Mouse (Mus musculus) layer of hippocampus, adult 9-11 months (tissue): ENCODE data around the gene Brinp2.

Experiments
- DNase-seq: peaks from one replicate; pipeline ENCODE4 v3.0.0; 2022

Gene Brinp2

DNA sequence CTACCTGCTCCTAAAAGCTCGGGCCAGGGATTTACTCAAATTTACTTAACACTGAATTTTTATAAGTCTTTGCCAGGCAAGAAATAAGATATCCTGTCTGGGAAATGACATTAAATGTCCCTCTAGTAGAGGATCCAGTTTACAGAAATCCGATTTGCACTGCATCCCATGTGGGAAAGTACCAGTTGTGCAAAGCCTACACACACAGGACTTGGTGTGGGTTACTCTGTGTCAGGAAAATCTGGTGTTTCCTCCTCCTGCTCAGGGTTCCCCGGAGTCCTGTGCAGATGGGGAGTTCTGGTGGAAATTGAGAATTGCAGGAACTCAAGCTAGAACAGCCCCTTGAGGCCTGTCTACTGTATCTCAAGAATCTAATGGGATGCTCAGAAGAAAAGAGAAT, 70.9 kb downstream of the Brinp2 start:
- DNase-seq, result no peak

DNA sequence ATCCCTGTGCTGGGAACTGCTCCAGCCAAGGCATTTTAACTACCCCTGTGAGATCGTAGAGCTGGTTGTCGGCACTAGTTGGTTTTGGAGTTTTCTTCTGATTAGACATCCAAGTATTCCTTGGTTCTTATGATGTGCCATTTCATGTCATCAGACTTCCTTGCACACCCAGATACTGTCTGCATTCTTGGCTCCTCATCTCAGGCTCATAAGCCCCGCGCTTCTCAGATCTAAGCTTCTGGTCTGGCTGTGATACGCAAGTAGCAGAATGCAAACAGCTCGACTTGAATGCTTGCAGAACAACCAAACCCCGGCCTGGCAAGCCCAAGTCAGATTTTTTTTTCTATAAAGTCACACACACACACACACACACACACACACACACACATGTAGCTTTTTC, 72.3 kb downstream of the Brinp2 start:
- DNase-seq, result no peak

DNA sequence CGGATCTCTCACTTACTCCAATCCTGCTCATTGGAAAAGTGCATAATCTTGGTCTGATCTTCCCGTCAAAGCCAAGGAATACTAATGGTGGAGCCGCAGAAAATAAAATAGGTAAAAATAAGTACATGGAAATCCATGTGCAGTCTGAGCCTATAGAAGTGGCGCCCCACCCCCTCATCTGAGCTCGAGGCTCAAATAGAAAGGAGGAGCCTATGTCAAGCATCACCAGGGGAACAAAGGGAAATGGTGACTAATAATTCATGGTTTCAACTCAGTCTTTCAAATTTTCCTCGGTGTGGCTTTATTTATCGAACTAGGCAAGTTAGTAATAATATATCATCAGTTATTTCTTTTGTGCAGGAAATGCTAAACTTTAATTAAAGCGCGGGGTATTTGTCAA, 84.1 kb downstream of the Brinp2 start:
- no peak for DNase-seq

GRCm38 (mm10) chr1:158267020-158267571, 89.0 kb downstream of the Brinp2 start:
- no peak for DNase-seq

GRCm38 (mm10) chr1:158266293-158267019, 89.7 kb downstream of the Brinp2 start:
- no peak for DNase-seq

DNA sequence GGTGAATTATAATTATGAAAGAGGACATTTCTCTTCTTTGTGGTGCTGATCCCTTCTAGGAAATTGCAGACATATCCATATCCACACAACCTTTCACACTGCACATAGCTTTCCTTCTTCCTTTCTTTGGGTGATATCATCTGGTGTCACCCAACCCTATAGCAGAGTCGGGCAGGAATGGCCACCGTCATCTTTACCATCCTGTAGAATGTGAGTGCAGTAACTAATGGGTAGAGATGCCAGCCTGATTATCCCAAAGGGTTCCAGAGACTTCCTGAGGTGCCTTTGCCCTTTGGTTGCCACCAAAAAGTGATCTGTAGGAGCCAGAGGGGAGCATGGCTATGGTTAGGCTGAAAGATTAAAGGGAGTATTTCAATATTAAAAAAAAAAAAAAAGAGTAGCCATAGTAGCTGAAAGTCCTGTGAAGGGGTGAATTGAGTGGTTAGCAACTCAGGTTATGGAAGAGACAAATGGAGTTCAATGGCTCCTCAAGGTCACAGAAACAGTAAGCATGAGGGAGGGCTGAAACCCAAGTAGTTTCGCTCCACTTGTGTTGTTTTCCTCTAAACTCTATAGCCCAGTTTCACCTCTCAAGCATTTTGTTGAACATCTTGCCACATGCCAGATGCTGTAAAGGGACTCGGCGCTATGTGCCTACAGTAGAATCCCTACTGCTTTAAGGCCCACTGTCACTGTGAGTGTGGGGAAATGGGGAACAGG, 96.5 kb downstream of the Brinp2 start:
- no peak for DNase-seq

GRCm38 (mm10) chr1:158258685-158259292, 97.3 kb downstream of the Brinp2 start:
- DNase-seq, result no peak

- DNase-seq, result peak; percentile 24
Measured at GRCm38 (mm10) chr1:158255912-158256680, 100.0 kb downstream of the Brinp2 start.

DNA sequence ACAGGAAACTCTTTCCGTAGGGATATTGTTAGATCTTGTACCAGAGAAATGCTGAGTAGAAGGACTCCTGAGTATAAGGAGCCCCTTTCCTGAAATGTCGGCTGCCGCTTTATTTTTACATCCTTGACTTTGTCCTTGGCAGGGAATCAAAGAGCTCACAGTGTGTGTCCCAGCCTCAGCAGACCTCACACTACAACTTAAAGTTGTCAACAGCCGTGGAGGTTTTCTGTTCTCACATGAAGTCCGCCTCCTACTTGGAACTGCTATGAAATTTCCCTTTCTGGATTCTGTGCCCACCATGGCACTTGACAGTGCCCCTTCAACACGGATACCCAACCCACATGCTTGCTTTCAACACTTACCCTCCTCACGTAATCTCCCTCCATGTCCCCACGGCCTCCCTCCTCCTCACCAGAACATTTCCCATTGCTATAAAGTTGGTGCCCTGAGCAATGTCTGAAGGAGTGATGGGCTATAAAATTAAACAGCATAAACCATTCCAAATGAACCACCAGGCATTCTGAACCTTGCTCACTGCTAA, 103.4 kb downstream of the Brinp2 start:
- no peak for DNase-seq

DNA sequence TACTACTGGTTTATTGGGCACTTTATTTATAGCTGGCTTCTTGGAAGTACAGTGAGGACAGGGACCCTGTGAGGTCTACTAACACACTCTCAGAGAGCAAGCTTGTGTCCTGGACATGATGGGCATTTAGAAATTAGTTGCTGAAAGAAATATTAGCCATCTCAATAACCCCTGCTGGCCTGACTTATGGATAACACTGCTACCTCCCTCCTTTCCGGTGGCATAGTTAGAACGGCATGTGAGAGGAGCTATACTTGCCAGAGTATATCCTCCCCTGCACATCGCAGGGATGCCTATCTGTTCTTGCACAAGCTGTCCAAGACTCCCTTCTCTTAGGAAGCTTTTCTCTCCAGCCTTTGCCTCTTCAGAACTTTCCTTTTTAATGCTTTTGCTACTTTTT, 107.9 kb downstream of the Brinp2 start:
- no peak for DNase-seq

GRCm38 (mm10) chr1:158246476-158247153, 109.5 kb downstream of the Brinp2 start:
- no peak for DNase-seq

- DNase-seq, result no peak
Measured at GRCm38 (mm10) chr1:158245486-158245885, 110.6 kb downstream of the Brinp2 start.

DNA sequence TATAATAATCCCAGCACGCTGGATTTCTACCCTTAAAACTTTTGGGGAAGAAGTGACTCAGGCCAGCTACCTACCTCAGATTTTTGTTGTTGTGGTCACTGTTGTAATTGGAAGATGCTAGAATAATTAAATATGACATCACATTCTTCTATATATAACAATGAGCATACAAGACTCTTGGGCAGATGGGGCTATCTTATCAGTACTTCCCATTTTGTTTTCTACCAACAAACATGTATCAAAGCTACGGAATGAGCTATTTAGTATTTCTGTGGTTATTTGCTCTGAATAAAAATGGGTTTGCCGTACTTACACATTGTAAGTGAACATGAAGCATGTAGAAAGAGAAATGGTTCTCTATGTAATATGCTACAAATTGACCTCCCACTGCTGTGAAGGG, 112.1 kb downstream of the Brinp2 start:
- no peak for DNase-seq

DNA sequence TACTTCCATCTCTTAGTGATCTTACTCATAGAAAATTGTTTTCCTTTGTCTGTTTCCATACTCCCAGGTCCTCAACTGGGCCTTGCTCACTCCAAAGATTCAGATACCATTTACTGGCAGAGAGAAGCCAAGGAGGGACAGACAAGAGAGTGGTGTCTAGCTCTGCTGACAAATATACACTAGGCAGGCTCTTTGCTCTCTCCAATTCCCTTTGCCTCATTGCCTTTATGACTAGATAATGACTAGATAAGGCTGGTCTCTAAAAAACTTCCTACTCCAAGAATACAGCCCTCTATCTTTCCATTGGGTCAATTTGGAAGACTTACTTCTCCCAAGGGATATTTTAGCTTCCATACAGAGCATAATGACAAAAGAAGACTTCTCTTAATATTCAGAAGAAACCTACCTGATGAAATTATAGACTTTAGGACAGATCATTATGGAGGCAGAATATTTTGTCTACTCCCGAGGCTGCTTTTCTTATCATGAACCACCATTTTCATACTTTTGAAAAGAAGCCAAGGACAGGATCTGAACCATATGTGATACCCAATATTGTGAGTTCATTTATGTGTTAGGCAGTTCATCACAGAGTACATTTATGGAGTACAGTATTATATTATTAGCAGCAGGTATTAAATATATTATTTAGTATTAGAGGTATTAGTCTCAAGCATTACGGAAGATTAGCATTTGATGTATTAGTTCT, 114.1 kb downstream of the Brinp2 start:
- DNase-seq, result no peak

- DNase-seq, result no peak
Measured at GRCm38 (mm10) chr1:158239841-158240240, 116.3 kb downstream of the Brinp2 start.

GRCm38 (mm10) chr1:158238722-158239121, 117.4 kb downstream of the Brinp2 start:
- DNase-seq, result no peak

DNA sequence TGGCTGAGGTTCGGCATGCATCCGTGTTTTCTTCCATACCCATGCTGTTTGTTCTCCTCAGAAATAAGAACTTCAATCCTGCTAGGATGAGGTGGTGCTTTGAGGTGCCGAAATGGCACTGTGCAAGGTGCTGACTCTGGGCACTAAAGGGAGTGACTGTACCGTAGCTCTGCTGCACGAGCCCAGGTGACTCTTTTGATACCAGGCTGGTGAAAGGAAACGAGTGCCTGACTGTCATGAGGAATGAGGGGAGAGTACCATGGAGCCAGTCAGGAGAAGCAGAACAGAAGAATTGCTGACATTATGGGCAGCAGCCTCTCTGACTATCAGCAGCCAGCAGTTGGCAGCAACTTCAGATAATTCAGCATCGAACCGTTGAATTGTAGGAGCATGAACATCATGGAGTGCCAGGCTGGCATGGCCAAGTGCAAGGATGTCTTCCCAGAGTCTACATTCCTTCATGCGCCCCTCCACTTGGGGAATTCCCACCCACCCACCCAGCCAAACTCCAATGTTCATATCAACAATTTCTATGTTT, 127.4 kb downstream of the Brinp2 start:
- no peak for DNase-seq

GRCm38 (mm10) chr1:158227239-158227638, 128.9 kb downstream of the Brinp2 start:
- no peak for DNase-seq

- no peak for DNase-seq
Measured at GRCm38 (mm10) chr1:158226689-158227088, 129.4 kb downstream of the Brinp2 start.

DNA sequence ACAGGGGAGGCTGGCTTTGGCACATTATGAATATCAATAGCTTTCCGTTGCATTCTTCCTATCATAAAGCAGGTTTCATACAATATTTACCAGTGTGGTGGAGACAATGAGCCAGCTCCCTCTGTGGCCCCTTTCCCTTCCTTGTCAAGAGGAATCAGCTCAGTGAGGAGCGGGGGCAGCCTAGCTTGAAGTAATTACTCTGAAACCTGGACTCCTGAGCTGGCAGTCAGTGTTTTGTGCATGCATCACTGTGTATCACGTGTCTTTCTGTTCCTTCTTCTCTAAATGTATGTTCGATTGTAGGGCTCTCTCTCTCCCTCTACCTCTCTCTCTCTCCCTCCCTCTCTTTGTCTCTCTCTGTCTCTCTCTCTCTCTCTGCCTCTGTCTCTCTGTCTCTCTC, 135.1 kb downstream of the Brinp2 start:
- DNase-seq, result no peak

- no peak for DNase-seq
Measured at GRCm38 (mm10) chr1:158220148-158220547, 136.0 kb downstream of the Brinp2 start.
